Comparison of ENCODE assay signal across 20 mouse cellular contexts in the genomic region with DNA sequence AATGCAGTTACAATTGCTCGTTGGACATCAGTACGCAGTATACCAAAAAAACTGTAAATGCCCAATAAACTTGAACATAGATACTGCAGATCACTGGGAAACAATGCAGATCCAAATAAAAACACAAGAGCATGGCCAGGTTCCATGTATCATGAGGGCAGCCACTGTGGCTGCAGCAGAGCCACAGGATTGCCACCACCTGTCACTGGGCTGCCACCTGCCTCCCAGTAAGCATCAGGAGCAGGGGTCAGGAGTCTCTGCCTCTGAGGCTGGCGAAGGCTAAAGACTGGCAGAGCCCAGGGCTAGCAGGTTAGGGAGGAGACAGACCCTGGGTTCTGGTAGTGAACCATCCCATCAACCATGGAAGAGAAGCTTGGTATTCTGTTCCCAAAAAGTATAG.
"Had no signal": no experiment of that assay in that cellular context is flagged by ENCODE, and none has a peak within 500 bp of the region (broad histone marks: within the 10 kb centered on the region; RNA-seq: fewer than 3 reads in every experiment).

No protein-coding gene starts in this region.

- ATAC-seq: liver, postnatal 0 days; lung, postnatal 0 days; midbrain, embryonic 13.5 days; midbrain, embryonic 15.5 days had no signal

- DNase-seq: liver, postnatal 0 days; lung, adult 2 months; lung, postnatal 14 days; lung, postnatal 36 days; retina, postnatal 1 day; right cerebral cortex, adult 18-20 months; right cerebral cortex, postnatal 25 days; right cerebral cortex, postnatal 4 days; spleen, adult 18-20 months; thymus, adult 18-20 months; thymus, postnatal 14 days; thymus, postnatal 36 days had no signal

- H3K4me2 ChIP-seq: lung, embryonic 15.5 days; midbrain, embryonic 11.5 days; midbrain, embryonic 13.5 days; midbrain, embryonic 15.5 days; neural tube, embryonic 13.5 days; neural tube, embryonic 15.5 days had no signal

- H3K36me3 ChIP-seq: lung, embryonic 15.5 days; midbrain, embryonic 13.5 days; midbrain, embryonic 15.5 days; neural tube, embryonic 13.5 days; neural tube, embryonic 15.5 days had no signal

- H3K4me3 ChIP-seq: lung, embryonic 15.5 days; megakaryocyte, embryonic 14.5 days; midbrain, embryonic 13.5 days; midbrain, embryonic 15.5 days; neural tube, embryonic 13.5 days; neural tube, embryonic 15.5 days had no signal

- H3K27me3 ChIP-seq: lung, embryonic 15.5 days; megakaryocyte, embryonic 14.5 days; midbrain, embryonic 13.5 days; midbrain, embryonic 15.5 days; neural tube, embryonic 13.5 days; neural tube, embryonic 15.5 days had no signal
